Mouse (Mus musculus) mouse embryonic stem cell (cell line): ENCODE results near the gene Cfap97d2.

Experiments
- in situ Hi-C, 2 experiments: fragments of 300-500 bp; cut with MboI; formaldehyde crosslinking; loops; 1 replicate in 1 of 2; 3 replicates in 1 of 2; pipeline ENCODE4 v1.14.3; 2019 to 2020; ENCODE audit warnings: low sequenced_read_pairs in 2 of 2, low pct_unique_long_range_greater_than_20kb in 1 of 2, mixed read lengths in 1 of 2; ENCODE audit not compliant: unreplicated experiment in 1 of 2

Cfap97d2 gene

GRCm38 (mm10) chr8:13705668-13706067 lies at the start of gene Cfap97d2:
TSS of gene Cfap97d2 (plus strand) at chr8:13705889.
- in situ Hi-C loops = no loop called here

- in situ Hi-C loops = no loop called here
Observed at GRCm38 (mm10) chr8:13657479-13657878, 48.2 kb upstream of the Cfap97d2 start.

GRCm38 (mm10) chr8:13660323-13660722 lies 45.4 kb upstream of the Cfap97d2 start:
- in situ Hi-C loops = no loop called here

- in situ Hi-C loops = no loop called here
Observed at GRCm38 (mm10) chr8:13664711-13665210, 40.9 kb upstream of the Cfap97d2 start.

GRCm38 (mm10) chr8:13665538-13665937 lies 40.2 kb upstream of the Cfap97d2 start:
- in situ Hi-C loops = no loop called here

GRCm38 (mm10) chr8:13665944-13666343 lies 39.7 kb upstream of the Cfap97d2 start:
- in situ Hi-C loops = no loop called here

- in situ Hi-C loops = no loop called here
Observed at GRCm38 (mm10) chr8:13667917-13668316, 37.8 kb upstream of the Cfap97d2 start.

GRCm38 (mm10) chr8:13668367-13668766 lies 37.3 kb upstream of the Cfap97d2 start:
- in situ Hi-C loops = no loop called here

GRCm38 (mm10) chr8:13670011-13670471 lies 35.6 kb upstream of the Cfap97d2 start:
- in situ Hi-C loops = no loop called here

GRCm38 (mm10) chr8:13671246-13672003 lies 34.3 kb upstream of the Cfap97d2 start:
- in situ Hi-C loops = no loop called here

GRCm38 (mm10) chr8:13673215-13673614 lies 32.5 kb upstream of the Cfap97d2 start:
- in situ Hi-C loops = no loop called here

- in situ Hi-C loops = no loop called here
Observed at GRCm38 (mm10) chr8:13674294-13675010, 31.2 kb upstream of the Cfap97d2 start.

GRCm38 (mm10) chr8:13675121-13675520 lies 30.6 kb upstream of the Cfap97d2 start:
- in situ Hi-C loops = no loop called here

GRCm38 (mm10) chr8:13675524-13675923 lies 30.2 kb upstream of the Cfap97d2 start:
- in situ Hi-C loops = no loop called here

GRCm38 (mm10) chr8:13676302-13676700 lies 29.4 kb upstream of the Cfap97d2 start:
- in situ Hi-C loops = no loop called here

- in situ Hi-C loops = no loop called here
Observed at GRCm38 (mm10) chr8:13676701-13677412, 28.8 kb upstream of the Cfap97d2 start.

GRCm38 (mm10) chr8:13677413-13677883 lies 28.2 kb upstream of the Cfap97d2 start, which contains the start of gene Rasa3:
TSS of gene Rasa3 (minus strand) at chr8:13677603.
- in situ Hi-C loops = no loop called here

- in situ Hi-C loops = no loop called here
Observed at GRCm38 (mm10) chr8:13678182-13678581, 27.5 kb upstream of the Cfap97d2 start.

GRCm38 (mm10) chr8:13684131-13684530 lies 21.6 kb upstream of the Cfap97d2 start:
- in situ Hi-C loops = loop anchor here in 1 of 2 experiments (10.0 kb wide), 1 partner anchor 71 kb away; the partner anchor contains the start of gene Cdc16
